Mouse (Mus musculus): Measurements from ENCODE around the gene Espn. TPM values are rescaled to one million over a fixed set of nuclear protein-coding genes. Genes with fewer than 3 reads are reported as not detected.

Gene Espn
- polyA plus RNA-seq, 1 experiment from 2014 or later: 5.9 TPM

- no peaks in the 10 kb centered on the region for H3K36me3 ChIP-seq (replicated peaks)
- no peak overlapping the region for H3K4me3 ChIP-seq
- H3K9me3 ChIP-seq: peaks cover 5% of the 10 kb centered on the region; the same call in 1 of the 2 replicates
- DNase-seq (ENCODE audit: extremely low spot score, low spot score): no peak
- 87% methylated on average over 9 of the region's 9 CpGs for WGBS
- H3K27me3 ChIP-seq (ENCODE audit: poor library complexity, severe bottlenecking): peaks cover 76% of the 10 kb centered on the region
- no peak overlapping the region for H3K27ac ChIP-seq
- peaks cover 20% of the 10 kb centered on the region for H3K4me1 ChIP-seq
These were observed 21.8 kb upstream of the Espn start for GRCm38 (mm10) chr4:152173956-152174355.

- no peak overlapping the region for H3K27ac ChIP-seq
- H3K4me1 ChIP-seq: peaks cover 11% of the 10 kb centered on the region
- peak; percentile 77 for DNase-seq (ENCODE audit: extremely low spot score, low spot score)
- peaks cover 5% of the 10 kb centered on the region; the same call in 1 of the 2 replicates for H3K9me3 ChIP-seq
- peaks cover 75% of the 10 kb centered on the region for H3K27me3 ChIP-seq (ENCODE audit: poor library complexity, severe bottlenecking)
- WGBS: 2% methylated on average over 5 of the region's 5 CpGs
- H3K36me3 ChIP-seq (replicated peaks): no peaks in the 10 kb centered on the region
- H3K4me3 ChIP-seq: no peak overlapping the region
These were observed 20.9 kb upstream of the Espn start for GRCm38 (mm10) chr4:152173041-152173440.

GRCm38 (mm10) chr4:152171543-152171942 is 19.4 kb upstream of the Espn start:
- Histone ChIP-seq H3K36me3 (replicated peaks) (no peaks in the 10 kb centered on the region), H3K4me1 (no peaks in the 10 kb centered on the region), H3K27ac (no peak overlapping the region), H3K27me3 (ENCODE audit: poor library complexity, severe bottlenecking) (peaks cover 67% of the 10 kb centered on the region), H3K4me3 (no peak overlapping the region), H3K9me3 (peaks cover 5% of the 10 kb centered on the region; the same call in 1 of the 2 replicates)
- DNase-seq (ENCODE audit: extremely low spot score, low spot score): no peak
- WGBS: 81% methylated on average over 6 of the region's 6 CpGs

GRCm38 (mm10) chr4:152170286-152170685 is 18.1 kb upstream of the Espn start:
- 86% methylated on average over 10 of the region's 10 CpGs for WGBS
- H3K27ac ChIP-seq: no peak overlapping the region
- no peak for DNase-seq (ENCODE audit: extremely low spot score, low spot score)
- no peaks in the 10 kb centered on the region for H3K36me3 ChIP-seq (replicated peaks)
- peaks cover 5% of the 10 kb centered on the region for H3K4me1 ChIP-seq
- peaks cover 5% of the 10 kb centered on the region; the same call in 1 of the 2 replicates for H3K9me3 ChIP-seq
- no peak overlapping the region for H3K4me3 ChIP-seq
- peaks cover 64% of the 10 kb centered on the region for H3K27me3 ChIP-seq (ENCODE audit: poor library complexity, severe bottlenecking)

GRCm38 (mm10) chr4:152169103-152169502 is 16.9 kb upstream of the Espn start:
- H3K27me3 ChIP-seq (ENCODE audit: poor library complexity, severe bottlenecking): peaks cover 64% of the 10 kb centered on the region
- no peaks in the 10 kb centered on the region for H3K36me3 ChIP-seq (replicated peaks)
- no peak for DNase-seq (ENCODE audit: extremely low spot score, low spot score)
- WGBS: 88% methylated on average over 7 of the region's 7 CpGs
- H3K27ac ChIP-seq: no peak overlapping the region
- peaks cover 5% of the 10 kb centered on the region; the same call in 1 of the 2 replicates for H3K9me3 ChIP-seq
- peaks cover 6% of the 10 kb centered on the region for H3K4me1 ChIP-seq
- no peak overlapping the region for H3K4me3 ChIP-seq

GRCm38 (mm10) chr4:152168052-152168451 is 15.9 kb upstream of the Espn start:
- Histone ChIP-seq H3K4me1 (peaks cover 6% of the 10 kb centered on the region), H3K27me3 (ENCODE audit: poor library complexity, severe bottlenecking) (peaks cover 60% of the 10 kb centered on the region), H3K36me3 (replicated peaks) (no peaks in the 10 kb centered on the region), H3K9me3 (peaks cover 11% of the 10 kb centered on the region), H3K27ac (no peak overlapping the region), H3K4me3 (no peak overlapping the region)
- DNase-seq (ENCODE audit: extremely low spot score, low spot score): no peak
- WGBS: 85% methylated on average over 8 of the region's 8 CpGs

GRCm38 (mm10) chr4:152165036-152165931 is 13.1 kb upstream of the Espn start:
- peaks cover 74% of the 10 kb centered on the region for H3K27me3 ChIP-seq (ENCODE audit: poor library complexity, severe bottlenecking)
- 30% methylated on average over 22 of the region's 22 CpGs for WGBS
- no peak overlapping the region for H3K4me3 ChIP-seq
- peaks cover 6% of the 10 kb centered on the region for H3K4me1 ChIP-seq
- H3K27ac ChIP-seq: no peak overlapping the region
- no peaks in the 10 kb centered on the region for H3K36me3 ChIP-seq (replicated peaks)
- DNase-seq (ENCODE audit: extremely low spot score, low spot score): peak; percentile 71
- H3K9me3 ChIP-seq: peaks cover 6% of the 10 kb centered on the region; the same call in 1 of the 2 replicates

- peaks cover 28% of the 10 kb centered on the region for H3K4me1 ChIP-seq
- no peak for DNase-seq (ENCODE audit: extremely low spot score, low spot score)
- no peak overlapping the region for H3K4me3 ChIP-seq
- no peaks in the 10 kb centered on the region for H3K36me3 ChIP-seq (replicated peaks)
- 95% methylated on average over 2 of the region's 2 CpGs for WGBS
- peaks cover 6% of the 10 kb centered on the region; the same call in 1 of the 2 replicates for H3K9me3 ChIP-seq
- no peak overlapping the region for H3K27ac ChIP-seq
- peaks cover 81% of the 10 kb centered on the region for H3K27me3 ChIP-seq (ENCODE audit: poor library complexity, severe bottlenecking)
These were observed 10.6 kb upstream of the Espn start for GRCm38 (mm10) chr4:152162748-152163147.

GRCm38 (mm10) chr4:152161601-152162000 is 9.4 kb upstream of the Espn start:
- Histone ChIP-seq H3K27me3 (ENCODE audit: poor library complexity, severe bottlenecking) (peaks cover 92% of the 10 kb centered on the region), H3K27ac (no peak overlapping the region), H3K36me3 (replicated peaks) (no peaks in the 10 kb centered on the region), H3K4me1 (peaks cover 28% of the 10 kb centered on the region), H3K4me3 (no peak overlapping the region), H3K9me3 (peaks cover 6% of the 10 kb centered on the region; the same call in 1 of the 2 replicates)
- no peak for DNase-seq (ENCODE audit: extremely low spot score, low spot score)
- 80% methylated on average over 6 of the region's 6 CpGs for WGBS

- peaks cover 6% of the 10 kb centered on the region; the same call in 1 of the 2 replicates for H3K9me3 ChIP-seq
- no peak for DNase-seq (ENCODE audit: extremely low spot score, low spot score)
- H3K27ac ChIP-seq: no peak overlapping the region
- H3K4me3 ChIP-seq: no peak overlapping the region
- peaks cover 93% of the 10 kb centered on the region for H3K27me3 ChIP-seq (ENCODE audit: poor library complexity, severe bottlenecking)
- 44% methylated on average over 4 of the region's 4 CpGs for WGBS
- H3K36me3 ChIP-seq (replicated peaks): no peaks in the 10 kb centered on the region
- peaks cover 28% of the 10 kb centered on the region for H3K4me1 ChIP-seq
These were observed 8.6 kb upstream of the Espn start for GRCm38 (mm10) chr4:152160748-152161147.

- Histone ChIP-seq H3K9me3 (peaks cover 6% of the 10 kb centered on the region; the same call in 1 of the 2 replicates), H3K27ac (no peak overlapping the region), H3K4me3 (peak overlapping the region; percentile 35), H3K4me1 (peaks cover 22% of the 10 kb centered on the region), H3K36me3 (replicated peaks) (no peaks in the 10 kb centered on the region), H3K27me3 (ENCODE audit: poor library complexity, severe bottlenecking) (peaks cover 93% of the 10 kb centered on the region)
- no peak for DNase-seq (ENCODE audit: extremely low spot score, low spot score)
- WGBS: 3% methylated on average over 19 of the region's 19 CpGs
These were observed 7.1 kb upstream of the Espn start for GRCm38 (mm10) chr4:152159285-152159678.

- Histone ChIP-seq H3K27ac (no peak within 1 kb of the TSS), H3K36me3 (replicated peaks) (no peaks in the 10 kb centered on the region), H3K27me3 (ENCODE audit: poor library complexity, severe bottlenecking) (peaks cover 93% of the 10 kb centered on the region), H3K9me3 (peaks cover 3% of the 10 kb centered on the region; the same call in 1 of the 2 replicates), H3K4me1 (peaks cover 26% of the 10 kb centered on the region), H3K4me3 (peak within 1 kb of the TSS; percentile 35)
- 3% methylated on average over 35 of the region's 35 CpGs for WGBS
- no peak for DNase-seq (ENCODE audit: extremely low spot score, low spot score)
These were observed 6.6 kb upstream of the Espn start, which contains the start of gene Hes2 for GRCm38 (mm10) chr4:152158585-152159284. Hes2 (plus strand) TSS chr4:152158867.
